Mouse (Mus musculus) megakaryocyte, adult 5-6 weeks (primary cell): Measurements from ENCODE around the gene Rftn1. TPM values are rescaled to one million over a fixed set of nuclear protein-coding genes. Genes with fewer than 3 reads are reported as not detected.
"Not testable (repeated sequence)": the region's sequence is repeated elsewhere in the genome, so short reads cannot be mapped to it uniquely, and the experiment has no call there.

ENCODE experiments used
- ATAC-seq: 2 replicates; pipeline ENCODE4 v1.8.0; 2016; ENCODE audit warnings: mild to moderate bottlenecking, inconsistent platforms; ENCODE audit not compliant: poor library complexity, severe bottlenecking
- total RNA-seq, 2 experiments: library from RNA; stranded (forward) in 1 of 2; stranded (reverse) in 1 of 2; fragments of 153-499, 151-499 nt in 1 of 2; fragments of 221-1000, 200-1000 nt in 1 of 2; gene quantifications; 2 replicates each; pipeline versions ENCODE4 v1.2.3 to v1.2.4; 2015 to 2017

The Rftn1 gene
- total RNA-seq (2015) (12.0 and 13.0 TPM in 2 replicates), total RNA-seq (2017) (23.1 and 29.0 TPM in 2 replicates)

- ATAC-seq, result peak; percentile 51
Observed at GRCm38 (mm10) chr17:50190131-50191015, at the start of gene Rftn1. Gene Rftn1, minus strand, starts transcription at chr17:50190674.

- peak; percentile 78 for ATAC-seq
Observed at GRCm38 (mm10) chr17:50237818-50238610, 47.5 kb upstream of the Rftn1 start.

DNA sequence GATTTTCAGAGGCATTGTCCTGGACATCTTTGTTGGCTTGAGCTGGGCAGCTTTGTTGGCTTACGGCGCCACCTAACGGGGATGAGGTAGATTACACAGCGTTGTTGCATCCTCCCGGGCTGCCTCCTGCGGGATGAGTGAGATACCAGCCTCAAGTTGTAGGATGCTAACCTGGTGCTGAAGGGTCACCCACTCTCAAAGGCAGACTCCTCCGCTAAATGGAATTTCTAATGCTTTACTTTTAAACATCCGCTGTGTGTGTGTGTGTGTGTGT, 46.9 kb upstream of the Rftn1 start:
- ATAC-seq, result peak; percentile 93

- no peak for ATAC-seq
Observed at GRCm38 (mm10) chr17:50236702-50237435, 46.4 kb upstream of the Rftn1 start.

- no peak for ATAC-seq
Observed at GRCm38 (mm10) chr17:50235943-50236701, 45.6 kb upstream of the Rftn1 start.

GRCm38 (mm10) chr17:50233956-50234355, 43.5 kb upstream of the Rftn1 start:
- no peak for ATAC-seq

- no peak for ATAC-seq
Observed at GRCm38 (mm10) chr17:50232821-50233220, 42.3 kb upstream of the Rftn1 start.

DNA sequence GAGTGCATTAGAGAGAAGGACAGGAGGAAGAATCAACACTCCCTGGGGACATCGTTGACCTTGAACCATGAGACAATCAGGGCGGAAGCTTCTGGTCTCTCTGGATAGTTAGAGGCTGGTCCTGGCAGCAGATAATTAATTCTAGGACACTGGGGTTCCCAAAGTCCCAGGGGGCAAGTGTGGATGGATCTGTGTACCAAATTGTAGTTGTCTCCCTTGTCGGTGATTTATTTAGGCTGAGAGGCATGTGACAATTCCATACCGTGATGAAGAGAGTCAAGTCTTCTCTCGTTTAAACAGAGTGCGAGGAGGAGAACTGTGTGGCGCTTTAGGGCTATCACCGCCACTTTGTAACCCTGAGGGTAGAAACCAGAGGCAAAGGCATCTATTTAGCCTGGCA, 40.7 kb upstream of the Rftn1 start:
- no peak for ATAC-seq

GRCm38 (mm10) chr17:50229534-50229933, 39.1 kb upstream of the Rftn1 start:
- ATAC-seq, result no peak

GRCm38 (mm10) chr17:50227366-50227765, 36.9 kb upstream of the Rftn1 start:
- ATAC-seq, result no peak

DNA sequence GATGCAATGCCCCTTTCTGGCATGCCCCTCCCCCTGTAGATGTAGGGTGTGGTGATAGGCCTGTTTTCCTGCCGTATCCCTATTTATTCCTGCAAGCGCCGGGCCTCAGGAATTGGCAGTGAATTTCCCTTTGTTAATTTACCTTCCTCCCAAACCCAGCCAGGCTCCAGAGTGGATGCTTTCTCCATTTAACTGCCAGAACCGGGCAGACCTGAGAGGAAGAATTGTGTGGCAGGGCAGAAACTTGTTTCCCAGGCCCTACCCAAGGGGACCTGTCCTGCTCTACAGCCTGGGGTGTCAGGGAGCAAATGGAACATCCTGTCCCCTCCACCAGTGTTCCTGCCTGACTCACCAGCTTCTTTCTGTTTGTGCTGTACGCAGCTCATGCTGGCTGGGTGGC, 34.2 kb upstream of the Rftn1 start:
- ATAC-seq, result no peak

GRCm38 (mm10) chr17:50217978-50218377, 27.5 kb upstream of the Rftn1 start:
- no peak for ATAC-seq

DNA sequence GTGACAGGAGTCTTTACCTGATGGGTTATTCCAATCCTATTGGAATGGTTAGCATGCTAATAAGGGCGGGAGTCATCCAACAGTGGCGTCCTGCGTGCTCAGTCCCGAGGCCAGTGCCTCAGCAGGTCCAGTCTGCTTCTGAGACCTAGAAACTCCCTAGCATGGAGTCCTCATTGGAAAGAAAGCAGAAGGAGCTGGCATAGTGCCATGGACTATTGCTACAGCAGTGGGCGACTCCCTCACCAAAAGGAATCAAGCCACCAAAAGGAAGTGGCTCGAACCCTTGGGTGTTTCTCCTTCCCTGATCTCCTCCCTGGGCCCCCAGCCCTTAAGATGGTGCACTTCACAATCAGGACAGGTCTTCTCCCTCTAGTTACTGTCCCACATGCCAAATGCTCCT, 24.6 kb upstream of the Rftn1 start:
- peak; percentile 37; the same call in 1 of the 2 replicates for ATAC-seq

GRCm38 (mm10) chr17:50213117-50213516, 22.6 kb upstream of the Rftn1 start:
- ATAC-seq, result peak; percentile 65

DNA sequence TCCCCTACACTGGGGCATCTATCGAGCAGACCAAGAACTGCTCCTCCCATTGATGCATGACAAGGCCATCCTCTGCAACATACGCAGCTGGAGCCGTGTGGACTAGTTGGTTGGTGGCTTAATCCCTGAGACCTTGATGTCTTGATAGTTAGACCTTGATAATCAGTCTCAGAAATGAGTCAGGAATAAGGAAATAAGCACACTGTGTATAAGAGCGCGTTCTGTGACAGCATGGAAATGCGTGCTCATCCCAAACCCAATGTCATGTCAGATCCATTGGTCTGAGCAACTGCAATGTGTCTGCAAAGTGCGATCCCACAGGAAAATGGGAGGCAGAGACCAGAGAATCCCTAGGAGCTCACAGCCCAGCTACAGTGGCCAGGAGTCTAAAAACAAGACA, 21.3 kb upstream of the Rftn1 start:
- no peak for ATAC-seq

DNA sequence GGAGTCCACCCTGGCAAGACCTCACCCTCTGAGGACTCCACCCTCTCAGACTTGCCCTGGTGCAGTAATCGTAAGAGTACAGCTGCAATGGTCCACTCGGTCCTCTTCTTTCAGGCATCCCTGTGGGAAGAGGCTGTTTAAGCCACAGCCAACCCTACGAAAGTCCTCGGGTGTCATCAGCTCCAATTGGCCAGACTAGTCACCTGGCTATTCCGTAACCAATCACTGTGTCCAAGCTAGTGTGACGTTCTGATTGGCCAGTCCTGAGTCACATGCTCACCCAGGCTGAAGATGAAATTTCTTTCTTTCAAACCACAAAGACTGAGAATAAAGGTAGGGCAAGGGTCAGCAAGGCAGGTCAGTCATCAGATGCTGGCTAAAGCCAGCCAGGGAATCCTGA, 19.4 kb upstream of the Rftn1 start:
- no peak for ATAC-seq

- ATAC-seq, result no peak
Observed at GRCm38 (mm10) chr17:50208137-50209045, 17.9 kb upstream of the Rftn1 start.

DNA sequence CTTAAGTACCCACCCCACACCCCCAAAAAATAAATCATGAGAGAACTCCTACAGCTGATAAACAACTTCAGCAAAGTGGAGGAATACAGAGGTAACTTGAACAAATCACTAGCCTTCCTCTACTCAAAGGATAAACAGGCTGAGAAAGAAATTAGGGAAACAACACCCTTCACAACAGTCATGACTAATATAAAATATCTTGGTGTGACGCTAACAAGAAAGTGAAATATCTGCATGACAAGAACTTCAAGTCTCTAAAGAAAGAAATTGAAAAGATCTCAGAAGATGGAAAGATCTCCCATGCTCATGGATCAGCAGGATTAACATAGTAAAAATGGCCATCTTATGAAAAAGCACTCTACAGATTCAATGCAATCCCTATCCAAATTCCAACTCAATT, 15.8 kb upstream of the Rftn1 start:
- ATAC-seq, result not testable (repeated sequence)

DNA sequence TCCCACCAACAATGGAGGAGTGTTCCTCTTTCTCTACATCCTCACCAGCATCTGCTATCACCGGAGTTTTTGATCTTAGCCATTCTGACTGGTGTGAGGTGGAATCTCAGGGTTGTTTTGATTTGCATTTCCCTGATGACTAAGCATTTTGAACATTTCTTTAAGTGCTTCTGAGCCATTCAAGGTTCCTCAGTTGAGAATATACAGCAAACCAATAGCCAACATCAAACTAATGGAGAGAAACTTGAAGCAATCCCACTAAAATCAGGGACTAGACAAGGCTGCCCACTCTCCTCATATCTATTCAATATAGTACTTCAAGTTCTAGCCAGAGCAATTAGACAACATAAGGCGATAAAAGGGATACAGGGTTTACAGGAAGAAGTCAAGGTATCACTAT, 15.4 kb upstream of the Rftn1 start:
- ATAC-seq, result not testable (repeated sequence)
